Mouse (Mus musculus) myocyte (in vitro differentiated cells): ENCODE results near the gene Glyctk. TPM values are rescaled to one million over a fixed set of nuclear protein-coding genes. Genes with fewer than 3 reads are reported as not detected.

Experiments used
- H3K27me3 ChIP-seq: one replicate; pipeline ENCODE4 v1.6.1; 2011; ENCODE audit not compliant: control insufficient read depth, insufficient read depth, insufficient read length
- H3K36me3 ChIP-seq: one replicate; pipeline ENCODE4 v1.6.1; 2011; ENCODE audit not compliant: control insufficient read depth, insufficient read depth
- H3K4me2 ChIP-seq: one replicate; pipeline ENCODE4 v1.6.1; 2011; ENCODE audit warnings: low read depth, control low read depth
- H3K4me3 ChIP-seq: one replicate; pipeline ENCODE4 v1.5.1; 2011; ENCODE audit warnings: mild to moderate bottlenecking, control low read depth, moderate library complexity
- H3K79me2 ChIP-seq: one replicate; pipeline ENCODE4 v1.6.1; 2011; ENCODE audit not compliant: control insufficient read depth, insufficient read depth
- H3ac ChIP-seq: one replicate; pipeline ENCODE4 v1.6.1; 2011; ENCODE audit not compliant: control insufficient read depth, insufficient read length
- CEBPB ChIP-seq: IDR thresholded peaks from 2 replicates; pipeline ENCODE4 v1.6.1; 2011; ENCODE audit warnings: mild to moderate bottlenecking, moderate library complexity; ENCODE audit not compliant: poor library complexity, insufficient read depth, severe bottlenecking
- E2F4 ChIP-seq: IDR thresholded peaks from one replicate; pipeline ENCODE4 v1.6.1; 2011; ENCODE audit warnings: mild to moderate bottlenecking, control low read depth, moderate library complexity; ENCODE audit not compliant: insufficient read depth
- MAX ChIP-seq: IDR thresholded peaks from one replicate; pipeline ENCODE4 v1.6.1; 2011; ENCODE audit warnings: low read depth, mild to moderate bottlenecking, control low read depth
- MYOD1 ChIP-seq, 3 experiments: IDR thresholded peaks; one replicate each; pipeline ENCODE4 v1.6.1; 2011; ENCODE audit warnings: control low read depth in 2 of 3, low read depth in 2 of 3, mild to moderate bottlenecking in 2 of 3, moderate library complexity in 1 of 3; ENCODE audit not compliant: insufficient read length in 2 of 3, control insufficient read depth in 1 of 3
- MYOG ChIP-seq, 3 experiments: IDR thresholded peaks; one replicate each; pipeline ENCODE4 v1.6.1; 2011; ENCODE audit warnings: control low read depth in 2 of 3, low read depth in 2 of 3, mild to moderate bottlenecking in 2 of 3; ENCODE audit not compliant: insufficient read length in 2 of 3, control insufficient read depth in 1 of 3, insufficient read depth in 1 of 3
- POLR2A ChIP-seq: IDR thresholded peaks from one replicate; pipeline ENCODE4 v1.6.1; 2011; ENCODE audit warnings: low read depth, mild to moderate bottlenecking, control low read depth, moderate library complexity; ENCODE audit not compliant: insufficient read length
- POLR2AphosphoS2 ChIP-seq: IDR thresholded peaks from one replicate; pipeline ENCODE4 v1.6.1; 2011; ENCODE audit warnings: low read depth, control low read depth; ENCODE audit not compliant: insufficient read length
- REST ChIP-seq: IDR thresholded peaks from one replicate; pipeline ENCODE4 v1.6.1; 2011; ENCODE audit warnings: mild to moderate bottlenecking, control low read depth, moderate library complexity; ENCODE audit not compliant: insufficient read depth, insufficient read length
- SRF ChIP-seq: IDR thresholded peaks from one replicate; pipeline ENCODE4 v1.6.1; 2011; ENCODE audit warnings: low read depth; ENCODE audit not compliant: control insufficient read depth, insufficient read length
- TCF12 ChIP-seq: IDR thresholded peaks from one replicate; pipeline ENCODE4 v1.6.1; 2011; ENCODE audit warnings: mild to moderate bottlenecking, control low read depth; ENCODE audit not compliant: poor library complexity, insufficient read depth, severe bottlenecking
- TCF3 ChIP-seq: IDR thresholded peaks from one replicate; pipeline ENCODE4 v1.6.1; 2011; ENCODE audit warnings: low read depth, control low read depth; ENCODE audit not compliant: insufficient read length
- USF1 ChIP-seq: IDR thresholded peaks from one replicate; pipeline ENCODE4 v1.6.1; 2011; ENCODE audit warnings: low read depth, mild to moderate bottlenecking, control low read depth, moderate library complexity
- polyA plus RNA-seq: library from polyadenylated mRNA; unstranded; fragments of >200 nt; fragmentation: generic; extraction: Trizol; gene quantifications from one replicate; pipeline ENCODE4 v1.2.1, GENCODE M21; 2012; ENCODE audit warnings: missing spikeins

The Glyctk gene
- polyA plus RNA-seq, 1 experiment = 1.1 TPM

DNA sequence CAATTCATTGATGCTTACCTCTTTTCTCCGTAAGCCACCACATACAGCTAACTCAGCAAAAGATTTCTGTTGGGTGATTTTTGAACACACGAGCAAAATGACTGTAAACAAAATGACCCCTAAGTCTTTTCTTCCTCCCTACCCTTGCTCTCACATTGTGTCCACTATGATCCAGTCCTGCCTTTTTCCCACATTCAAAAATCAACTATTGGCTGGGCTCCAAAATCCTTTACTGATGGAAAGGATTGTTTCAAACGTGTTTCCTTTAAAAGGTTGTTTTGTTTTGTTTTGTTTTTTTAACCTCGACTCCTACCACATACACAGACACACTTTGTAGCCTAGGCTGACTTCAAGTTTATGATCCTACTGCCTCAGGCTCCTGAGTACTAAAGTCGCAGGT, 2.5 kb upstream of the Glyctk start:
- Histone ChIP-seq H3K27me3 (no peaks in the 10 kb centered on the region), H3ac (no peak overlapping the region), H3K36me3 (no peaks in the 10 kb centered on the region), H3K4me2 (peak overlapping the region; percentile 89), H3K4me3 (peak overlapping the region; percentile 41), H3K79me2 (no peaks in the 10 kb centered on the region)
- no peak for TF ChIP-seq POLR2A
- no peak for TF ChIP-seq MYOD1 (IDR thresholded peaks at IDR 0.05; ENCODE audit: control insufficient read depth in 1 of 3, insufficient read length in 2 of 3, low read depth in 2 of 3)
- TF ChIP-seq TCF3 = no peak
- no peak for TF ChIP-seq MAX
- no peak for TF ChIP-seq POLR2AphosphoS2
- TF ChIP-seq REST = no peak
- no peak for TF ChIP-seq SRF
- TF ChIP-seq TCF12 = no peak
- no peak for TF ChIP-seq MYOG (IDR thresholded peaks at IDR 0.05; ENCODE audit: control insufficient read depth in 1 of 3, insufficient read depth in 1 of 3, insufficient read length in 2 of 3, low read depth in 2 of 3)

DNA sequence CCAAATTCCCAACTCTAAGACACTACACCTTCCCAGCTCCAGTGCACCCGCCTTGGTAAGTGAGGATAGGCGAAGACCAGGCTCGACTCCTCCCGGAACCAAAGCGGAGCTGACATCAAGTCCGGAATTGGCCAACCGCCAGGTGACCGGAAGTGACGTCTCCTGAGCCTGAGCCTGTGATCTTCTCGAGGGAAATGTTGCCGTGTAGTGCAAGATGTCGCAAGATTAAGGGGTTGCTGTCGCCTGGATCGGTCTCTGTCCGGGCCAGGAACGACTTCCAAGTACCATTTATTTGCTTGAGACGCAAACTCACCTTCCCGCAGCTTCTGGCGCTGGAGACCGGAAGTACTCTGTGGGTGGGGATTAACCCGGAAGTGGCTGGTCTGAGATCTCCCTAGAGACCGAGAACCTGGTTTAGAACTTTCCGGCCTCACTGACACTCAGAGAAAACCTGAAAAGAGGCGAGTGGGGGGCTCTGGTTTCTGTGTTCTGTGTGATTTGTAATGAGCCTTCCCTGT, 1.9 kb upstream of the Glyctk start:
- no peak overlapping the region for H3ac ChIP-seq
- peak overlapping the region; percentile 41 for H3K4me3 ChIP-seq
- no peaks in the 10 kb centered on the region for H3K27me3 ChIP-seq
- no peaks in the 10 kb centered on the region for H3K36me3 ChIP-seq
- no peaks in the 10 kb centered on the region for H3K79me2 ChIP-seq
- peak; percentile 25 for TF ChIP-seq POLR2AphosphoS2
- no peak for TF ChIP-seq TCF12
- TF ChIP-seq POLR2A = peak; percentile 56
- H3K4me2 ChIP-seq = peak overlapping the region; percentile 89

DNA sequence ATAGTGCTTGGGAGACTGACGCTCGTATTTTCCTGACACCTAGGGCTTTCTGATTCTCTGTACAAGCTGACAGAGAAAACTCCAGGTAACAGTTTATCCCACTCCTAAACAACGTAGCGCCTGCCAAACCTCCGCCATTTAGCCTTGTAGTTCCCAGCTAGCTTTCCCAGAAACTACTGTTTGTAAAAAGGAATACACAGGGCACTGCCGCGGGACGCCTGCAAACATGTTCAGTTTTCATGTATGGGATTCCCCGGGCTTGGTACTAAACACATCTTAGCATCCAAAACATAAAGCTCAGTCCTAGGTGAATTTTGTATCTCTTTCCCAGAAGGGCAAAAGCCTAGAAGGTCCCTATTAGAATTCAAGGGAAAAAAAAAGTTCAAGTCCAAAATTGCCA, 1.3 kb upstream of the Glyctk start:
- Histone ChIP-seq H3ac (no peak overlapping the region), H3K4me3 (peak overlapping the region; percentile 41), H3K36me3 (no peaks in the 10 kb centered on the region), H3K4me2 (peak overlapping the region; percentile 89), H3K27me3 (no peaks in the 10 kb centered on the region), H3K79me2 (no peaks in the 10 kb centered on the region)
- TF ChIP-seq TCF12 (no peak), POLR2A (no peak), E2F4 (no peak), CEBPB (no peak), SRF (no peak), POLR2AphosphoS2 (no peak), MAX (no peak), TCF3 (no peak), MYOG (IDR thresholded peaks at IDR 0.05; ENCODE audit: control insufficient read depth in 1 of 3, insufficient read depth in 1 of 3, insufficient read length in 2 of 3, low read depth in 2 of 3) (no peak), REST (no peak), MYOD1 (IDR thresholded peaks at IDR 0.05; ENCODE audit: control insufficient read depth in 1 of 3, insufficient read length in 2 of 3, low read depth in 2 of 3) (no peak), USF1 (no peak)

DNA sequence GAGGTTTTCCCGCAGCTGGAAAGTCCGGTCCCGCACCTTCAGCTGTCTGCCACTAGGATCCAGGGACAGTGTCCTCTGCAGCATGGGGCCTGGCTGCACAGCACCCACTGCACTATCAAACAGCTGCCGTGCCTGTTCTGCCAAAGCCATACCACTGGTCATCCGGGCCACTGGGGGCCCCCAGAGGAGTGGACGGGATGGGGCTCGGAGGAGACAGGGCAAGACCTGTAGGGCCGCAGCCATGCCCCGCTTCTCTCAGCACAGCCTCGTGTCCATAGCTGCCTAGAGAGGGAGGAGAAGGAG, 364 bp downstream of the Glyctk start:
- no peak overlapping the region for H3K4me2 ChIP-seq
- H3K79me2 ChIP-seq = no peaks in the 10 kb centered on the region
- H3ac ChIP-seq = no peak overlapping the region
- no peaks in the 10 kb centered on the region for H3K27me3 ChIP-seq
- H3K4me3 ChIP-seq = no peak overlapping the region
- no peaks in the 10 kb centered on the region for H3K36me3 ChIP-seq
- TF ChIP-seq MAX (no peak), SRF (no peak), TCF3 (no peak), USF1 (no peak), MYOD1 (IDR thresholded peaks at IDR 0.05; ENCODE audit: control insufficient read depth in 1 of 3, insufficient read length in 2 of 3, low read depth in 2 of 3) (no peak), TCF12 (no peak)

DNA sequence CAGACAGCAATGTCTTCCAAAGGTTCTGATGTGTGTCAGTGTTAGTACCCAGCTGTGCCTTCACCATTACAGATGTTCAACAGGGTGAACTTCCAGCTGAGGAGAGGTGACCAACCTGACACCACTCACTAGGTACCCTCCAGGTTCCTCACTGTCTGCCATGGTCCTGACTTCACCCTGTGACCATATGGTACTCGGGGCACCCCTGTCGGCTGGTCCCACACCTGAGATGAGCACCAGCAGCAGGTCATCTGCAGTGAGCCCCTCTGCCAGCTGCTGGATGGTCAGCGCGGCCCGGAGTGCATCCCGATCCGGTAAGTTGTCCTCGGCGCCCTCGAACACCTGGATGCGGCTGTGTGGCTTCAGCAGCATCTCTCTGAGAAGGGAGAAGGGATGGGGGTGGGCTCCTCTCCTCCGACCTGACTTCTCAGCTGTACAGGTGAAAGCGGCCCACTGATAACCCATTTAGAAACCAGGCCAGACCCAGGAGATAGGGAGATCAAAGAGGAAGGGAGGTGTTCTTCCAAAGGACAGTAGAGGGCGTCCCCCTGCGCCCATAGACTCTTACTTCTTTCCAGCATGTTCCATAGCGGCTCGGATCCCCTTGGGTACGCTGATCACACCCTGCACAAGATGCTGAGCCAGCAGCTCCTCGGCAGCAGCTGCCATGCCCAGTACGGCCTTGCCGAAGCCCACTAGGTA, 866 bp downstream of the Glyctk start:
- TF ChIP-seq POLR2A (no peak), REST (no peak), SRF (no peak), USF1 (no peak), CEBPB (no peak), MYOD1 (IDR thresholded peaks at IDR 0.05; ENCODE audit: control insufficient read depth in 1 of 3, insufficient read length in 2 of 3, low read depth in 2 of 3) (no peak), TCF12 (no peak), MAX (no peak), E2F4 (no peak), MYOG (IDR thresholded peaks at IDR 0.05; ENCODE audit: control insufficient read depth in 1 of 3, insufficient read depth in 1 of 3, insufficient read length in 2 of 3, low read depth in 2 of 3) (no peak), TCF3 (no peak), POLR2AphosphoS2 (no peak)
- Histone ChIP-seq H3K4me2 (no peak overlapping the region), H3K27me3 (peaks cover 4% of the 10 kb centered on the region), H3K4me3 (no peak overlapping the region), H3ac (no peak overlapping the region), H3K36me3 (no peaks in the 10 kb centered on the region), H3K79me2 (no peaks in the 10 kb centered on the region)
